Mouse (Mus musculus): ENCODE measurements around the gene Ghdc. TPM values are rescaled to one million over a fixed set of nuclear protein-coding genes. Genes with fewer than 3 reads are reported as not detected.

Gene Ghdc
- polyA plus RNA-seq, 1 experiment from 2014 or later = 2.4 TPM

GRCm38 (mm10) chr11:100758707-100759610, 11.8 kb downstream of the Ghdc start:
- Histone ChIP-seq H3K4me2 (ENCODE audit: low read depth) (peak overlapping the region; percentile 62), H3K9ac (ENCODE audit: low read length) (peak overlapping the region; percentile 52), H3K36me3 (ENCODE audit: control insufficient read depth, insufficient read depth, low read length) (no peaks in the 10 kb centered on the region), H3K9me3 (ENCODE audit: control insufficient read depth, low read length) (no peaks in the 10 kb centered on the region), H3K4me1 (ENCODE audit: control insufficient read depth, insufficient read depth, low read length) (0 out of 2 replicates have a peak, but pooled peaks cover 4% of the 10 kb centered on the region), H3K27ac (ENCODE audit: low read depth, low read length) (no peak overlapping the region), H3K27me3 (ENCODE audit: control insufficient read depth, insufficient read depth, low read length) (peaks cover 16% of the 10 kb centered on the region), H3K4me3 (ENCODE audit: low read depth, low read length) (peak overlapping the region; percentile 38)
- ATAC-seq (ENCODE audit: insufficient read depth, low FRiP score, low TSS enrichment) (no peak), DNase-seq (ENCODE audit: low spot score) (peak; percentile 75)
- 2% methylated on average over 35 of the region's 35 CpGs for WGBS

- Histone ChIP-seq H3K4me1 (ENCODE audit: control insufficient read depth, insufficient read depth, low read length) (0 out of 2 replicates have a peak, but pooled peaks cover 4% of the 10 kb centered on the region), H3K9me3 (ENCODE audit: control insufficient read depth, low read length) (no peaks in the 10 kb centered on the region), H3K27ac (ENCODE audit: low read depth, low read length) (no peak overlapping the region), H3K36me3 (ENCODE audit: control insufficient read depth, insufficient read depth, low read length) (no peaks in the 10 kb centered on the region), H3K27me3 (ENCODE audit: control insufficient read depth, insufficient read depth, low read length) (peaks cover 16% of the 10 kb centered on the region), H3K4me3 (ENCODE audit: low read depth, low read length) (no peak overlapping the region), H3K4me2 (ENCODE audit: low read depth) (no peak overlapping the region), H3K9ac (ENCODE audit: low read length) (no peak overlapping the region)
- WGBS = 91% methylated on average over 12 of the region's 12 CpGs
- ATAC-seq (ENCODE audit: insufficient read depth, low FRiP score, low TSS enrichment) = no peak
- no peak for DNase-seq (ENCODE audit: low spot score)
Observed at GRCm38 (mm10) chr11:100757566-100757965, 13.2 kb downstream of the Ghdc start.

- Histone ChIP-seq H3K4me3 (ENCODE audit: low read depth, low read length) (no peak overlapping the region), H3K9ac (ENCODE audit: low read length) (no peak overlapping the region), H3K4me2 (ENCODE audit: low read depth) (no peak overlapping the region), H3K9me3 (ENCODE audit: control insufficient read depth, low read length) (no peaks in the 10 kb centered on the region), H3K4me1 (ENCODE audit: control insufficient read depth, insufficient read depth, low read length) (no peaks in the 10 kb centered on the region), H3K27me3 (ENCODE audit: control insufficient read depth, insufficient read depth, low read length) (peaks cover 16% of the 10 kb centered on the region), H3K27ac (ENCODE audit: low read depth, low read length) (no peak overlapping the region), H3K36me3 (ENCODE audit: control insufficient read depth, insufficient read depth, low read length) (no peaks in the 10 kb centered on the region)
- no peak for ATAC-seq (ENCODE audit: insufficient read depth, low FRiP score, low TSS enrichment)
- DNase-seq (ENCODE audit: low spot score) = no peak
- WGBS = 73% methylated on average over 6 of the region's 6 CpGs
Observed at GRCm38 (mm10) chr11:100756476-100756875, 14.3 kb downstream of the Ghdc start.

- Histone ChIP-seq H3K36me3 (ENCODE audit: control insufficient read depth, insufficient read depth, low read length) (no peaks in the 10 kb centered on the region), H3K9ac (ENCODE audit: low read length) (no peak overlapping the region), H3K27me3 (ENCODE audit: control insufficient read depth, insufficient read depth, low read length) (peaks cover 7% of the 10 kb centered on the region), H3K9me3 (ENCODE audit: control insufficient read depth, low read length) (no peaks in the 10 kb centered on the region), H3K27ac (ENCODE audit: low read depth, low read length) (no peak overlapping the region), H3K4me1 (ENCODE audit: control insufficient read depth, insufficient read depth, low read length) (no peaks in the 10 kb centered on the region), H3K4me3 (ENCODE audit: low read depth, low read length) (no peak overlapping the region), H3K4me2 (ENCODE audit: low read depth) (no peak overlapping the region)
- DNase-seq (ENCODE audit: low spot score) (no peak), ATAC-seq (ENCODE audit: insufficient read depth, low FRiP score, low TSS enrichment) (no peak)
- WGBS = 85% methylated on average over 3 of the region's 3 CpGs
Observed at GRCm38 (mm10) chr11:100754693-100755057, 16.1 kb downstream of the Ghdc start.

GRCm38 (mm10) chr11:100754021-100754692, 16.6 kb downstream of the Ghdc start:
- DNase-seq (ENCODE audit: low spot score) (no peak), ATAC-seq (ENCODE audit: insufficient read depth, low FRiP score, low TSS enrichment) (no peak)
- no peak overlapping the region for H3K4me3 ChIP-seq (ENCODE audit: low read depth, low read length)
- H3K27ac ChIP-seq (ENCODE audit: low read depth, low read length) = no peak overlapping the region
- H3K9me3 ChIP-seq (ENCODE audit: control insufficient read depth, low read length) = no peaks in the 10 kb centered on the region
- H3K36me3 ChIP-seq (ENCODE audit: control insufficient read depth, insufficient read depth, low read length) = no peaks in the 10 kb centered on the region
- 87% methylated on average over 11 of the region's 12 CpGs for WGBS
- no peak overlapping the region for H3K4me2 ChIP-seq (ENCODE audit: low read depth)
- no peak overlapping the region for H3K9ac ChIP-seq (ENCODE audit: low read length)
- no peaks in the 10 kb centered on the region for H3K4me1 ChIP-seq (ENCODE audit: control insufficient read depth, insufficient read depth, low read length)
- peaks cover 2% of the 10 kb centered on the region for H3K27me3 ChIP-seq (ENCODE audit: control insufficient read depth, insufficient read depth, low read length)

GRCm38 (mm10) chr11:100752294-100752693, 18.5 kb downstream of the Ghdc start:
- DNase-seq (ENCODE audit: low spot score) (no peak), ATAC-seq (ENCODE audit: insufficient read depth, low FRiP score, low TSS enrichment) (no peak)
- H3K4me3 ChIP-seq (ENCODE audit: low read depth, low read length) = no peak overlapping the region
- WGBS = 20% methylated on average over 10 of the region's 10 CpGs
- no peaks in the 10 kb centered on the region for H3K36me3 ChIP-seq (ENCODE audit: control insufficient read depth, insufficient read depth, low read length)
- H3K9ac ChIP-seq (ENCODE audit: low read length) = no peak overlapping the region
- no peaks in the 10 kb centered on the region for H3K4me1 ChIP-seq (ENCODE audit: control insufficient read depth, insufficient read depth, low read length)
- H3K9me3 ChIP-seq (ENCODE audit: control insufficient read depth, low read length) = no peaks in the 10 kb centered on the region
- H3K27ac ChIP-seq (ENCODE audit: low read depth, low read length) = no peak overlapping the region
- H3K27me3 ChIP-seq (ENCODE audit: control insufficient read depth, insufficient read depth, low read length) = no peaks in the 10 kb centered on the region
- H3K4me2 ChIP-seq (ENCODE audit: low read depth) = no peak overlapping the region

- Histone ChIP-seq H3K36me3 (ENCODE audit: control insufficient read depth, insufficient read depth, low read length) (no peaks in the 10 kb centered on the region), H3K4me3 (ENCODE audit: low read depth, low read length) (no peak overlapping the region), H3K9ac (ENCODE audit: low read length) (no peak overlapping the region), H3K27ac (ENCODE audit: low read depth, low read length) (no peak overlapping the region), H3K27me3 (ENCODE audit: control insufficient read depth, insufficient read depth, low read length) (no peaks in the 10 kb centered on the region), H3K9me3 (ENCODE audit: control insufficient read depth, low read length) (no peaks in the 10 kb centered on the region), H3K4me1 (ENCODE audit: control insufficient read depth, insufficient read depth, low read length) (no peaks in the 10 kb centered on the region), H3K4me2 (ENCODE audit: low read depth) (no peak overlapping the region)
- DNase-seq (ENCODE audit: low spot score) = no peak
- 91% methylated on average over 16 of the region's 16 CpGs for whole genome bisulfite sequencing
- no peak for ATAC-seq (ENCODE audit: insufficient read depth, low FRiP score, low TSS enrichment)
Observed at GRCm38 (mm10) chr11:100750127-100750526, 20.6 kb downstream of the Ghdc start.

GRCm38 (mm10) chr11:100749469-100749868, 21.3 kb downstream of the Ghdc start:
- no peak overlapping the region for H3K9ac ChIP-seq (ENCODE audit: low read length)
- no peak overlapping the region for H3K4me2 ChIP-seq (ENCODE audit: low read depth)
- H3K36me3 ChIP-seq (ENCODE audit: control insufficient read depth, insufficient read depth, low read length) = no peaks in the 10 kb centered on the region
- H3K4me1 ChIP-seq (ENCODE audit: control insufficient read depth, insufficient read depth, low read length) = no peaks in the 10 kb centered on the region
- DNase-seq (ENCODE audit: low spot score) (no peak), ATAC-seq (ENCODE audit: insufficient read depth, low FRiP score, low TSS enrichment) (no peak)
- 45% methylated on average over 25 of the region's 25 CpGs for WGBS
- H3K27ac ChIP-seq (ENCODE audit: low read depth, low read length) = no peak overlapping the region
- no peaks in the 10 kb centered on the region for H3K27me3 ChIP-seq (ENCODE audit: control insufficient read depth, insufficient read depth, low read length)
- H3K4me3 ChIP-seq (ENCODE audit: low read depth, low read length) = no peak overlapping the region
- no peaks in the 10 kb centered on the region for H3K9me3 ChIP-seq (ENCODE audit: control insufficient read depth, low read length)
